Mouse (Mus musculus) c-Kit-positive CD71-negative TER-119-negative erythroid progenitor cells, embryonic 14.5 days (primary cell): Measurements from ENCODE around the gene Rdx.

Experiments used
- DNase-seq: peaks from one replicate; pipeline ENCODE4 v3.0.0-alpha.2; 2013; ENCODE audit warnings: low read depth

Rdx gene

GRCm38 (mm10) chr9:52113091-52113490, 66.1 kb downstream of the Rdx start:
- no peak for DNase-seq

DNA sequence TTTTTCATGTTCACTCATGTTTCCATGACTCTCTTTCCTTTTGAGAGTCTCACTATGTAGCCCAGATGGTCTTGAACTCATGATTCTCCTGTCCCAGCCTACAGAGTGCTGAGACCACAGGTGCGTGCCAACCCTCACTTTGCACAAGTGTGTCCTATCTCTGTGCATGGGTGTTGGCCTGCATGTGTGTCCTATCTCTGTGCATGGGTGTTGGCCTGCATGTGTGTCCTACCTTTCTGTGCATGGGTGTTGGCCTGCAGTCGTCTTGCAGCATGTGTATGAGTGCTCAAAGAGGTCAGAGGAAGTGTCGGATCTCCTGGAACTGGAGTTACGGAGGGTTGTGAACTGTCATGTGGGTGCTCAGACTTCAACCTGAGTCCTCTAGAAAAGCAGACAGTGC, 72.2 kb downstream of the Rdx start:
- DNase-seq, result no peak

DNA sequence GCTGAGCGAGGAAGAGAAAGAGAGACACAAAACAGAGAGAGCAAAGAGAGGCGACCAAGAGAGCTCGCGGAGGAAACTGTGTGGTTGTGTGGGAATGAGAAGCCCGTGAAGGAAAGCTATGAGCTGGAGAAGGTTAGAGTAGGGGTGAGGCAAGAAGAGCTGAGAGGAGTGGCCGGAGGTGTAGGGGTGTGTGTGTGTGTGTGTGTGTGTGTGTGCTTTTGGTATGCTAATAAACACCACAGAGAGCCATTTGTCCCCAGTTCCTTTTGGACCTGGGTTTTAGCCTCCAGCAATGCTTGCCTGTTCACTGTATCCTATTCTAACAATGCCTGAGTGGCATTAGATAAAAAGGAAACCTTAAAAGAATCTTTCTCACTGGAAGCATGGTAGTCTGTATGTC, 78.3 kb downstream of the Rdx start:
- no peak for DNase-seq

GRCm38 (mm10) chr9:52130348-52130747, 83.4 kb downstream of the Rdx start:
- DNase-seq, result no peak

- DNase-seq, result no peak
These were observed 85.8 kb downstream of the Rdx start for GRCm38 (mm10) chr9:52132771-52133170.
